Mouse (Mus musculus) neural tube, embryonic 15.5 days (tissue): ENCODE results near the gene Ndufc1. TPM values are rescaled to one million over a fixed set of nuclear protein-coding genes. Genes with fewer than 3 reads are reported as not detected.

ENCODE experiments used
- ATAC-seq: fragments of 200-750 bp; cut with Nextera tagmentation; 2 replicates; pipeline ENCODE4 v1.8.0; 2017; ENCODE audit warnings: mild to moderate bottlenecking, moderate TSS enrichment, moderate library complexity; ENCODE audit not compliant: low FRiP score
- H3K27ac ChIP-seq: fragments of 300-500 bp; sonication (generic); replicated peaks from 2 replicates; pipeline ENCODE4 v1.5.1; 2015; ENCODE audit warnings: mild to moderate bottlenecking, inconsistent platforms
- H3K27me3 ChIP-seq: fragments of 300-500 bp; sonication (generic); replicated peaks from 2 replicates; pipeline ENCODE4 v1.6.1; 2015; ENCODE audit warnings: inconsistent platforms
- H3K36me3 ChIP-seq: fragments of 300-500 bp; sonication (generic); 2 replicates; pipeline ENCODE4 v1.6.1; 2015; ENCODE audit warnings: inconsistent platforms
- H3K4me1 ChIP-seq: fragments of 300-500 bp; sonication (generic); 2 replicates; pipeline ENCODE4 v1.6.1; 2015; ENCODE audit warnings: inconsistent platforms
- H3K4me2 ChIP-seq: fragments of 300-500 bp; sonication (generic); 2 replicates; pipeline ENCODE4 v1.6.1; 2015; ENCODE audit warnings: inconsistent platforms, mild to moderate bottlenecking, moderate library complexity
- H3K4me3 ChIP-seq: fragments of 300-500 bp; sonication (generic); replicated peaks from 2 replicates; pipeline ENCODE4 v1.5.1; 2015; ENCODE audit warnings: mild to moderate bottlenecking, inconsistent platforms
- H3K9ac ChIP-seq: fragments of 300-500 bp; sonication (generic); replicated peaks from 2 replicates; pipeline ENCODE4 v1.6.1; 2015; ENCODE audit warnings: mild to moderate bottlenecking, inconsistent platforms
- H3K9me3 ChIP-seq: fragments of 300-500 bp; sonication (generic); replicated peaks from 2 replicates; pipeline ENCODE4 v1.6.1; 2016; ENCODE audit warnings: inconsistent platforms
- WGBS: fragments of 180-500 bp; shearing (Covaris S2); methylation state at CpG from one replicate; pipeline ENCODE4 v1.1.7; 2015; ENCODE audit warnings: mixed read lengths; 5-methylcytosine and 5-hydroxymethylcytosine counted together
- polyA plus RNA-seq: library from polyadenylated mRNA; unstranded; fragments of >200 nt; fragmentation: Nextera tagmentation; extraction: Ambion mirVana; gene quantifications from 2 replicates; pipeline ENCODE4 v1.2.1, GENCODE M21; 2015

Gene Ndufc1
- polyA plus RNA-seq, 1 experiment from 2014 or later = 883 TPM

DNA sequence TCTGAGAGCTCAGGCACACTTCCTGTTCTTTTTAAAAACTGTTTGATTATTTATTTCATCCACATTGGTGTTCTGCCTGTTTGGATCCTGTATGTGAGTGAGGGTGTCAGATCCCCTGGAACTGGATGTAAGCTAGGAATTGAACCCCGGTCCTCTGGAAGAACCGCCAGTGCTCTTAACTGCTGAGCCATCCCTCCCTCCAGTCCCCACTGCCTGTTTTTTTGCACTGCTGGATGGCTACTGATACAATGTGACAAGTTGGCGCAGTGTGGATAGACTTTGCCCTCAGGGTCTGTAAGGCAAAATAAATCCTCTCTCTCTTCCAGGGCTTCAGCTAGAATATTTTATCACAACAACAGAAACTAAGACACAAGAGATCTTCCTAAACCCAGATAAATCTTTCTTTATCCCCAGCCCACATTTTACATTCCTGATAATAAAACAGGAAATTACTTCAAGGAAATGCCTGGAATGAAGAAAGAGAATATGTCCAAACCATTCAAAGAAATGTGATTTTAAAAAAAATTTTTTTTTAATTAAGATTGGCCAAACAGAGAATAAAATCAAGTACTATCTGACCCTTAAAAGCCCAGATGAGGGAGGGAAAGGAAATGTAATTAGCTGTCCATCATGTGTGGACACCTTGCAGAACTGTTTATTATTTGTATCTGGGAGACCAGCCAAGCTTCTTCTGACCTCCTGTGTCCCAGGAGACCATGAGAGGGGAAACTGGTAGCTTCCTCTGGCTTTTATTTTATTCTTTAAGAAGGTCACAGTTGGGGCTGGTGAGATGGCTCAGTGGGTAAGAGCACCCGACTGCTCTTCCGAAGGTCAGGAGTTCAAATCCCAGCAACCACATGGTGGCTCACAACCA is 28.8 kb downstream of the Ndufc1 start:
- Histone ChIP-seq H3K36me3 (no peaks in the 10 kb centered on the region), H3K9ac (no peak overlapping the region), H3K4me3 (no peak overlapping the region), H3K27me3 (no peaks in the 10 kb centered on the region), H3K9me3 (no peaks in the 10 kb centered on the region), H3K4me1 (no peaks in the 10 kb centered on the region), H3K27ac (no peak overlapping the region), H3K4me2 (no peak overlapping the region)
- 70% methylated on average over 5 of the region's 5 CpGs for WGBS
- no peak for ATAC-seq

DNA sequence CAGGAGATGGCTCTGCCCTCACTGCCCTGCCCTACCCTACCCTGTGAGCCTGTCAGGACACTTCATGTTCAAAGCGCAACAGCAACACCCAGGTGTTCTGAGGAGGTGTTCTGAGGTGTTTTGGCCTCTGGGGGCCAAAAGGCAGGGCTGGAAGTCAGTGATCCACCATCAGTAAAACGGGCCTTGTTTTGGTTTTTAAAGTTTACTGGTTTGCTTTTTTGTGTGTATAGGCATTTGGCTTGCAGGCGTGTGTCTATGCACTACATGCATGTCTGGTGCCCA is 30.2 kb downstream of the Ndufc1 start:
- no peak overlapping the region for H3K9ac ChIP-seq
- no peaks in the 10 kb centered on the region for H3K36me3 ChIP-seq
- WGBS = 88% methylated on average over 3 of the region's 3 CpGs
- H3K9me3 ChIP-seq = no peaks in the 10 kb centered on the region
- H3K27me3 ChIP-seq = no peaks in the 10 kb centered on the region
- 0 out of 2 replicates have a peak overlapping the region, but pooled peaks have one; percentile 9 for H3K4me3 ChIP-seq
- H3K4me1 ChIP-seq = no peaks in the 10 kb centered on the region
- peak overlapping the region; percentile 49 for H3K4me2 ChIP-seq
- no peak overlapping the region for H3K27ac ChIP-seq
- no peak for ATAC-seq

DNA sequence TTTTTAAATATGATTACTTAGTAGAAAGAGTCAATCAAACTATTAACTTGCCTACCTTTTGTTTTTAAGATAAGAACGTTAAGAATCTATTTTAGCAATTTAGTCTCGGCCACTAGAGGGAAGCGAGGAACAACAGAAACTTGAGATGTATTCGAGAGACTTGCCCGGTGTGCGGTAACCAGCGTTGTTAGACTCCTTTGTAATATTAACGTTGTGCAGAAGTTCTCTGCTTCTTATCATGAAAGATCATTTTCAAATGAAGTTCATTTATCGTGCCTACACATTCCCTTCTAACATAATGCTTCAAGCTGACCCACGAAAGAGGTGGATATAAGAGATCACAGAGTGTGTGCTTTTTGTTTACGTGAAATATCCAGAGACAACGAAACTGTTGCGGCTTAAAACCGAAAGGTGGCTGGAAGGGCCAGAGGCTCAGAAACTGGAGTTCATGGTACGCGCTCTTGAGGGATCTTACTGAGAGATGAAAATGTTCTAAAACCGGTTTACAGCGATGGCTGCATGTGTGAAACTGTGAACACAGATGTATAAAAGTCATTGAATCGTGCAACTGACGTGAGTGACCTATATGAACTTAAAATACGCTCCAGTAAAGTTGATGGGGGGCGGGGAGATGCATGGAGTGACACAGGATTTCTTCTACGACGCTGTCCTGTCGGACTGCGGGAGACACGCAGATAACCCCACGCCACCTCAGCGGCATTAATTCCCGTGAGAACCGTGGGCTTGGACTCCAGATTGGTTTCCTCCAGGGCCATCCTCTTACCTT is 30.7 kb downstream of the Ndufc1 start:
- Histone ChIP-seq H3K27me3 (no peaks in the 10 kb centered on the region), H3K27ac (no peak overlapping the region), H3K36me3 (no peaks in the 10 kb centered on the region), H3K9me3 (no peaks in the 10 kb centered on the region), H3K9ac (0 out of 2 replicates have a peak overlapping the region, but pooled peaks have one; percentile 1), H3K4me3 (peak overlapping the region; percentile 9), H3K4me1 (no peaks in the 10 kb centered on the region), H3K4me2 (peak overlapping the region; percentile 49)
- 0 out of 2 replicates have a peak, but pooled peaks have one; percentile 35 for ATAC-seq
- WGBS = 49% methylated on average over 31 of the region's 31 CpGs

DNA sequence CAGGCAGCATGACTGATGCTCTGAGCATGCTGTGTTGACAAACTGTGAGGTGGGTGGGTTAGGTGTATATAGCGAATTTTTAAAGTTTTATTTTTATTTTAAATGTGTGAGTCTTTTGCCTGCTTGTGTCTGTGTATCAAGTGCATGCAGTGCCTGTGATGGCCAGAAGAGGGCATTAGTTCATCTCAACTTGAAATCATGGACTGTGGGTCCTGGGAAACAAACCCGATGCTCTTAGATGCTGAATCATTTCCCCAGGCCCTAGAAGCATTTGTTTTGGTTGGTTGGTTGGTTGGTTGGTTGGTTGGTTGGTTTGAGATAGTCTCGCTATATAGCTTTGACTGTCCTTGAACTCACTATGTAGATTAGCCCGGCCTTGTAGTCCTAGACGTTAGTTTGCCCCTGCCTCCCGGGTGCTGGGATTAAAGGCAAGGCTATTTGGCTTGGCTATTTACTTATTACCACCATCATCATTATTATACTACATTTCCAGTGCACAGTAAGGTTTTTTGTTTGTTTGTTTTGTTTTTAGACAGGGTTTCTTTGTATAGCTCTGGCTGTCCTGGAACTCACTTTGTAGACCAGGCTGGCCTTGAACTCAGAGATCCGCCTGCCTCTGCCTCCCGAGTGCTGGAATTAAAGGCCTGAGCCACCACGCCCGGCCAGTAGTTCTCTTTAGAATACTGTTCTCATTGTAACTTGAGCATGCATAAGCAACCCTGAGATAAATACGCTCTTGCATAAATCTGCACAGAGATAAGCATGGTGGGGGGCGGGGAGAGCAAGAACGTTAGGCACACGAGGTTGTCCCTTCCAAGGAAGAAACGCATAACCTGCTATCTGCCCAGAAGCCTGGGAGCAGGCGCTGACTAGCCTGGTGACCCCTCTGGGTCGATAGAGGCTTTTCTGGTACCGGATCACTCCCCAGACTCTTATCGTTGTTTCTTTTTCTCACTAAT is 33.2 kb downstream of the Ndufc1 start:
- ATAC-seq = no peak
- H3K27ac ChIP-seq = no peak overlapping the region
- H3K9me3 ChIP-seq = no peaks in the 10 kb centered on the region
- H3K9ac ChIP-seq = no peak overlapping the region
- no peak overlapping the region for H3K4me3 ChIP-seq
- H3K4me2 ChIP-seq = no peak overlapping the region
- H3K27me3 ChIP-seq = no peaks in the 10 kb centered on the region
- no peaks in the 10 kb centered on the region for H3K36me3 ChIP-seq
- H3K4me1 ChIP-seq = no peaks in the 10 kb centered on the region
- WGBS = 88% methylated on average over 19 of the region's 19 CpGs

DNA sequence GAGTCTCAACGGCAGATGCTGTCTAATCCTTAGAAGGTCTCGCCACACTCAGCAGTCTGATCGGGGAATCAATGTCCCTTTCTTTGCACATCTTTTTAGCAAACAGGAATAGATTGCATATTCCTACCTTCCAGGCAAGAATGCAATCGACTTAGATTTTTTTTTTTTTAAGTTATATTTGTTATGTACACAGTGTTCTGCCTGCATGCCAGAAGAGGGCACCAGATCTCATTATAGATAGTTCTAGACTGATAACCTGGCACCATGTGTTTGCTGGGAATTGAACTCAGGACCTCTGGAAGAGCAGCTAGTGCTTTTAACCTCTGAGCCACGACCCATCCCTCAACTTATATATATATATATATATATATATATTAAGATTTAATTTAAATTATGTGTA is 35.2 kb downstream of the Ndufc1 start:
- no peak for ATAC-seq
- 83% methylated on average over 5 of the region's 5 CpGs for WGBS
- no peak overlapping the region for H3K9ac ChIP-seq

DNA sequence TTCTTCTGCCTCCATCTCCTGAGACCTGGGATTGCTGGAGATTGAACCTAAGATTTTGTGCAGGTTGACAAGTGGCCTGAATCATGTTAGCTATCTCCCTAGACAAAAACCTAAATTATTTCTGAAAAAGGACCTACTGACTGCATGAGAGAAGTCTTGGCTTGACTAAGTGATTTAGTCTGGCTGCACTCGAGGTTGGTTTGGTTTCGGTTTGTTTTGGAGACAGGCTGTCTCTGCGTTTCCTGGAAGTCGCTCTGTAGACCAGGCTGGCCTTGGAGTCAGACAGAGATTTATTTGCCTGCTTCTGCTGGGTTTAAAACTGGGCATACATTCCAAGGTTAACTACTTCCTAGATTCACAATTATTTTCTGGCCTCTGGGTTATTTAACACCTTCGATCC is 35.9 kb downstream of the Ndufc1 start:
- Histone ChIP-seq H3K27ac (no peak overlapping the region), H3K9me3 (no peaks in the 10 kb centered on the region), H3K9ac (no peak overlapping the region), H3K4me2 (no peak overlapping the region), H3K4me1 (no peaks in the 10 kb centered on the region), H3K27me3 (no peaks in the 10 kb centered on the region), H3K4me3 (no peak overlapping the region), H3K36me3 (no peaks in the 10 kb centered on the region)
- ATAC-seq = no peak
- 82% methylated on average over 5 of the region's 5 CpGs for WGBS

More for the DNA sequence above, 35.2 kb downstream of the Ndufc1 start:
- Histone ChIP-seq H3K36me3 (no peaks in the 10 kb centered on the region), H3K27ac (no peak overlapping the region), H3K27me3 (no peaks in the 10 kb centered on the region), H3K4me3 (no peak overlapping the region), H3K9me3 (no peaks in the 10 kb centered on the region), H3K4me1 (no peaks in the 10 kb centered on the region), H3K4me2 (no peak overlapping the region)

DNA sequence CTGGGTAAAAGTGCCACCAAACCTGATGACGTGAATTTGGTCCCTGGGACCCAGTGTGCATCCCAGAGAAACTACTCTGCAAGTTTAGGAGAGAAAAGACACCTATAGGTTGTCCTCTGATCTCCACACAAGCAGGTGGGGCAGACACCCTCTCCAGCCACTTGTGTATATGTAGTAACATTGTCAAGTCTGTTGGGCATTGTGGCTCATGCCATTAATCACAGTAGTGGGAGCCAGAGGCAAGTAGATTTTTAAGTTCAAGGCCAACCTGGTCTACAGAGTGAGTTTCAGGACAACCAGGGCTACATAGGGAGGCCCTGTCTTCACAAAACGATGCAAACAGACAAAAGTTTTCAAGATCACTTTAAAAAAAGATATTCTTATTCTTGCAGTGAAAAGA is 37.0 kb downstream of the Ndufc1 start:
- Histone ChIP-seq H3K4me1 (no peaks in the 10 kb centered on the region), H3K9me3 (no peaks in the 10 kb centered on the region), H3K9ac (no peak overlapping the region), H3K4me3 (no peak overlapping the region), H3K4me2 (no peak overlapping the region), H3K36me3 (no peaks in the 10 kb centered on the region), H3K27me3 (no peaks in the 10 kb centered on the region), H3K27ac (no peak overlapping the region)
- no peak for ATAC-seq
- WGBS = 74% methylated on average over 2 of the region's 2 CpGs

DNA sequence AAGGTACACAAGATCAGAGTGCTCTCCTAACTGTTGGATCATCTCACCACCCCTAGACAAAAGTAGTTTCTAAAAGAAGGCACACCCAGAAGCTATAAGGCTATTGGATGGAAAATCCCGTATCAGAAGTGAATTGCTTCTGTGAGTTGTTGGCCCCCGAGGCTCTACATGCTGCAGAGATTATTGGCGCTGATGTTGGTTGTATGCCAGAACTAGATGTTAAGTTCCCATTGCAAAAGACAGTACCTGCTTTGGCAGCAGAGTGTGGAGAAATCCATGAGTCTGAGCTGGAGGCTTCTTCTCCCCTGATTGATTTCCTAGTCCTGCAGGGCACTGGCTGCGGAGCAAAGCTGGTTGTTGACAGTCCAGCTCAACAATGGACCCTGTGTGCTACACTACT is 40.8 kb downstream of the Ndufc1 start:
- no peak for ATAC-seq
- Histone ChIP-seq H3K4me2 (no peak overlapping the region), H3K9ac (no peak overlapping the region), H3K36me3 (no peaks in the 10 kb centered on the region), H3K4me3 (no peak overlapping the region), H3K27me3 (peaks cover 6% of the 10 kb centered on the region; the same call in 1 of the 2 replicates), H3K27ac (no peak overlapping the region), H3K4me1 (peaks cover 10% of the 10 kb centered on the region), H3K9me3 (no peaks in the 10 kb centered on the region)
- WGBS = 81% methylated on average over 4 of the region's 4 CpGs

DNA sequence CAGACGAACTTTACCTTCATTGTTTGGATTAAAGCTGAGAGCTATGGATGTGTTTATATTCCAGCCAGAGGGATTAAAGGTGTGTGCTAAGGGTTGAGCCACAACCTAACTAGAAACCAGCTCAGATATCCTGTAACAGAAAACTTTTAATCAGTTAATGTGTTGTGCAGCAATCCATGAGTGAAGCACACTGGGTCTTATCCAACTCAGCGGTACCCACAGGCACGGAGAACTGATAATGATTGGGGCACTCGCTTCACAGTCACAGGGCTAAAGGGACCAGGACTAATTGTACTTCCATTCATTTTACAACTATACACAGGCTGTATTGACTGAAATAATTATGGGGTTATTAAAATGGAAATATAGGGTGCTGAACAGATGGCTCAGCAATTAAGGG is 41.9 kb downstream of the Ndufc1 start:
- H3K36me3 ChIP-seq = no peaks in the 10 kb centered on the region
- H3K4me3 ChIP-seq = no peak overlapping the region
- 66% methylated on average over 4 of the region's 4 CpGs for WGBS
- peaks cover 6% of the 10 kb centered on the region; the same call in 1 of the 2 replicates for H3K27me3 ChIP-seq
- no peak overlapping the region for H3K27ac ChIP-seq
- no peaks in the 10 kb centered on the region for H3K9me3 ChIP-seq
- H3K4me1 ChIP-seq = peaks cover 10% of the 10 kb centered on the region
- H3K9ac ChIP-seq = no peak overlapping the region
- no peak for ATAC-seq
- H3K4me2 ChIP-seq = no peak overlapping the region

DNA sequence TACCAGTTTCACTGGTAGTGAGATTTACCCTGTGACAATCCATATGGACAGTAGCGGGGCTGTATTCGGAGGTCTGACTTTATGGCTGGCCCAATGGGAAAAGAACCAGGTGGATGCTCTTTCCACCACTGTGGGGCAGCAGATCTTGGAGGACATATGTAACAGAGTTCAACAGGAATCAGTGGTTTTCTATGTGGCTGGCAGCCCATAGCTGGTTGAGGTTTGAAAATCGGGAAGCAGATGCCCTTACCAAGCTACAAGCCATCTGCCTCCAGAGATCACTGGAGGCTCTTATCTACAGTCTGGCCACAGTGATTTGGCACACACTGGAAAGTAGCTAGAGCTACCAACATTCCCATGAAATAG is 43.3 kb downstream of the Ndufc1 start:
- Histone ChIP-seq H3K27me3 (peaks cover 10% of the 10 kb centered on the region), H3K27ac (no peak overlapping the region; the same call in 1 of the 2 replicates), H3K4me1 (peaks cover 10% of the 10 kb centered on the region), H3K4me3 (peak overlapping the region; percentile 41), H3K9ac (peak overlapping the region; percentile 46; the same call in 1 of the 2 replicates), H3K4me2 (peak overlapping the region; percentile 84), H3K9me3 (no peaks in the 10 kb centered on the region), H3K36me3 (no peaks in the 10 kb centered on the region)
- no peak for ATAC-seq
- 14% methylated on average over 3 of the region's 3 CpGs for WGBS
